ENCODE assay signal across 24 mouse cellular contexts in genomic region chr9:96947171-96947570, GRCm38 (mm10). TPM values are rescaled to one million over a fixed set of nuclear protein-coding genes. Genes with fewer than 3 reads are reported as not detected.
DNase-seq lines count a peak whose midpoint lies in the region; ATAC-seq and TF ChIP-seq lines count a peak whose summit lies in the region.
"Had no signal": no experiment of that assay in that cellular context is flagged by ENCODE, and none has a peak within 500 bp of the region (broad histone marks: within the 10 kb centered on the region; RNA-seq: fewer than 3 reads in every experiment).

No protein-coding gene starts in this region.

- intact Hi-C loops in heart, adult 2 months (cut with DNase I), result no loop called here
- intact Hi-C loops in left cerebral cortex, postnatal 4 days (cut with DNase I), result no loop called here
- intact Hi-C loops in left cerebral cortex, adult 2 months (cut with DNase I), result no loop called here

- H3K79me2 ChIP-seq in heart, adult 2 months (replicated peaks; ENCODE audit: control insufficient read depth, insufficient read depth, low read length), result no peaks in the 10 kb centered on the region

- no peak for TF ChIP-seq POLR2A in heart, adult 2 months (IDR thresholded peaks at IDR 0.05; ENCODE audit: insufficient read depth, low read depth, low read length)

- H3K4me3 ChIP-seq in heart, embryonic 10.5 days, result no peak overlapping the region
- no peak overlapping the region for H3K4me3 ChIP-seq in heart, adult 2 months
- no peak overlapping the region for H3K4me3 ChIP-seq in heart, embryonic 15.5 days
- H3K4me3 ChIP-seq in left cerebral cortex, adult 2 months, result no peak overlapping the region
- no peak overlapping the region for H3K4me3 ChIP-seq in limb, embryonic 10.5 days
- H3K4me3 ChIP-seq: embryonic facial prominence, embryonic 13.5 days; embryonic facial prominence, embryonic 15.5 days; erythroblast, embryonic 14.5 days; forebrain, embryonic 10.5 days; forebrain, embryonic 12.5 days had no signal

- peaks cover 20% of the 10 kb centered on the region for H3K36me3 ChIP-seq in heart, embryonic 10.5 days
- H3K36me3 ChIP-seq in heart, adult 2 months (ENCODE audit: control insufficient read depth, insufficient read depth, low read length), result no peaks in the 10 kb centered on the region
- no peaks in the 10 kb centered on the region for H3K36me3 ChIP-seq in heart, embryonic 15.5 days
- H3K36me3 ChIP-seq in limb, embryonic 10.5 days, result peaks cover 27% of the 10 kb centered on the region
- H3K36me3 ChIP-seq: embryonic facial prominence, embryonic 13.5 days; embryonic facial prominence, embryonic 15.5 days had no signal

- WGBS in heart, embryonic 10.5 days, result 76% methylated on average over 5 of the region's 5 CpGs
- 75% methylated on average over 5 of the region's 5 CpGs for WGBS in heart, adult 2 months
- 56% methylated on average over 5 of the region's 5 CpGs for WGBS in heart, embryonic 15.5 days
- 88% methylated on average over 5 of the region's 5 CpGs for WGBS in limb, embryonic 10.5 days

- no peak for ATAC-seq in heart, embryonic 15.5 days (replicated peaks; ENCODE audit: insufficient number of reproducible peaks, insufficient read depth, low FRiP score, low read depth)
- ATAC-seq: forebrain, embryonic 14.5 days; forebrain, embryonic 16.5 days had no signal

- H3K4me2 ChIP-seq in heart, embryonic 15.5 days, result no peak overlapping the region
- H3K4me2 ChIP-seq: embryonic facial prominence, embryonic 13.5 days; embryonic facial prominence, embryonic 15.5 days; forebrain, embryonic 12.5 days had no signal

- no peaks in the 10 kb centered on the region for H3K9me3 ChIP-seq in heart, embryonic 10.5 days
- no peaks in the 10 kb centered on the region for H3K9me3 ChIP-seq in heart, embryonic 15.5 days (replicated peaks)
- H3K9me3 ChIP-seq in limb, embryonic 10.5 days (replicated peaks), result no peaks in the 10 kb centered on the region
- H3K9me3 ChIP-seq: embryonic facial prominence, embryonic 13.5 days; embryonic facial prominence, embryonic 15.5 days; forebrain, embryonic 10.5 days; forebrain, embryonic 12.5 days had no signal

- H3K9ac ChIP-seq in heart, adult 2 months (ENCODE audit: low read depth, low read length), result no peak overlapping the region
- no peak overlapping the region for H3K9ac ChIP-seq in heart, embryonic 15.5 days
- H3K9ac ChIP-seq: embryonic facial prominence, embryonic 13.5 days; embryonic facial prominence, embryonic 15.5 days; forebrain, embryonic 12.5 days had no signal

- H3K27ac ChIP-seq in heart, embryonic 10.5 days, result peak overlapping the region; percentile 13; the same call in 1 of the 2 replicates
- no peak overlapping the region for H3K27ac ChIP-seq in heart, adult 2 months
- H3K27ac ChIP-seq in heart, embryonic 15.5 days, result peak overlapping the region; percentile 17; the same call in 1 of the 2 replicates
- no peak overlapping the region for H3K27ac ChIP-seq in left cerebral cortex, adult 2 months
- H3K27ac ChIP-seq in limb, embryonic 10.5 days, result 0 out of 2 replicates have a peak overlapping the region, but pooled peaks have one; percentile 28
- H3K27ac ChIP-seq: embryonic facial prominence, embryonic 13.5 days; embryonic facial prominence, embryonic 15.5 days; forebrain, embryonic 10.5 days; forebrain, embryonic 12.5 days had no signal

- peaks cover 13% of the 10 kb centered on the region; the same call in 1 of the 2 replicates for H3K27me3 ChIP-seq in heart, embryonic 10.5 days (ENCODE audit: insufficient read depth, poor library complexity, severe bottlenecking)
- H3K27me3 ChIP-seq in heart, adult 2 months (ENCODE audit: control insufficient read depth, insufficient read depth, low read length), result no peaks in the 10 kb centered on the region
- H3K27me3 ChIP-seq in heart, embryonic 15.5 days, result no peaks in the 10 kb centered on the region
- no peaks in the 10 kb centered on the region for H3K27me3 ChIP-seq in limb, embryonic 10.5 days (ENCODE audit: low read depth, poor library complexity, severe bottlenecking)
- H3K27me3 ChIP-seq: embryonic facial prominence, embryonic 13.5 days; embryonic facial prominence, embryonic 15.5 days; forebrain, embryonic 12.5 days had no signal

- no peak for DNase-seq in heart, embryonic 10.5 days (ENCODE audit: low spot score)
- DNase-seq in heart, adult 2 months, result no peak
- no peak for DNase-seq in heart, adult 11 months
- DNase-seq in left cerebral cortex, postnatal 4 days, result peak; percentile 59
- no peak for DNase-seq in left cerebral cortex, adult 2 months (ENCODE audit: extremely low spot score in 1 of 2, low spot score in 2 of 2)
- no peak for DNase-seq in limb, embryonic 10.5 days (ENCODE audit: low spot score)
- DNase-seq in layer of hippocampus, postnatal 25 days (ENCODE audit: extremely low spot score in 1 of 2, low spot score in 1 of 2), result no peak
- DNase-seq: adrenal gland, adult 2 months; adrenal gland, postnatal 10 days; adrenal gland, postnatal 25 days; cerebellum, adult 11 months; cerebellum, adult 18-20 months; cerebellum, adult 8-10 months; cerebellum, adult 9-11 months; cerebellum, postnatal 25 days; embryo, embryonic 11 days had no signal

- no peak for TF ChIP-seq EP300 in heart, adult 2 months (IDR thresholded peaks at IDR 0.05; ENCODE audit: insufficient read depth, low read depth, low read length)

- peaks cover 62% of the 10 kb centered on the region for H3K4me1 ChIP-seq in heart, embryonic 10.5 days
- H3K4me1 ChIP-seq in heart, adult 2 months (ENCODE audit: control insufficient read depth, insufficient read depth, low read length), result peaks cover 5% of the 10 kb centered on the region; the same call in 1 of the 2 replicates
- peaks cover 49% of the 10 kb centered on the region for H3K4me1 ChIP-seq in heart, embryonic 15.5 days (replicated peaks)
- peaks cover 35% of the 10 kb centered on the region for H3K4me1 ChIP-seq in limb, embryonic 10.5 days
- H3K4me1 ChIP-seq: embryonic facial prominence, embryonic 13.5 days; embryonic facial prominence, embryonic 15.5 days had no signal

- no peak for TF ChIP-seq CTCF in heart, adult 2 months (IDR thresholded peaks at IDR 0.05)
- TF ChIP-seq CTCF in left cerebral cortex, adult 2 months (IDR thresholded peaks at IDR 0.05), result no peak

RNA-seq across cellular contexts. Expression of gene Pxylp1, which starts 54.7 kb away (rescaled TPM):
- 22.8 and 42.4 TPM in 2 replicates for polyA plus RNA-seq in heart, embryonic 10.5 days (2016; fragmentation: Nextera tagmentation; extraction: Ambion mirVana)
- total RNA-seq in heart, adult 2 months (2021), result 10 to 100 TPM; 16.3 to 16.9 TPM
- polyA plus RNA-seq in heart, adult 2 months (2012; rRNA removed), result 6.5 and 9.5 TPM in 2 replicates
- polyA plus RNA-seq in heart, embryonic 15.5 days (2015; fragmentation: Nextera tagmentation; extraction: Ambion mirVana), result 27.6 and 27.8 TPM in 2 replicates
- 10 to 100 TPM; 19.1 to 20.7 TPM for total RNA-seq in left cerebral cortex, postnatal 4 days (2021)
- total RNA-seq in left cerebral cortex, adult 2 months (2021), result 10 to 100 TPM; 17.7 to 19.5 TPM
- 11.4 and 15.3 TPM in 2 replicates for polyA plus RNA-seq in limb, embryonic 10.5 days (2016; fragmentation: Nextera tagmentation; extraction: Ambion mirVana)
- total RNA-seq in layer of hippocampus, postnatal 25 days (2021), result 10 to 100 TPM; 15.4 to 16.3 TPM

Comparison
In these comparisons a context has a peak if more than half of its experiments do, and no peak if none do; other contexts are left out.
1. H3K27ac ChIP-seq: peak in heart, embryonic 10.5 days (single experiment), heart, embryonic 15.5 days (single experiment) and limb, embryonic 10.5 days (single experiment); none in heart, adult 2 months (single experiment) and left cerebral cortex, adult 2 months (single experiment).